Mouse (Mus musculus): ENCODE data around the gene Spats1.
"Not testable (repeated sequence)": the region's sequence is repeated elsewhere in the genome, so short reads cannot be mapped to it uniquely, and the experiment has no call there.

The Spats1 gene

DNA sequence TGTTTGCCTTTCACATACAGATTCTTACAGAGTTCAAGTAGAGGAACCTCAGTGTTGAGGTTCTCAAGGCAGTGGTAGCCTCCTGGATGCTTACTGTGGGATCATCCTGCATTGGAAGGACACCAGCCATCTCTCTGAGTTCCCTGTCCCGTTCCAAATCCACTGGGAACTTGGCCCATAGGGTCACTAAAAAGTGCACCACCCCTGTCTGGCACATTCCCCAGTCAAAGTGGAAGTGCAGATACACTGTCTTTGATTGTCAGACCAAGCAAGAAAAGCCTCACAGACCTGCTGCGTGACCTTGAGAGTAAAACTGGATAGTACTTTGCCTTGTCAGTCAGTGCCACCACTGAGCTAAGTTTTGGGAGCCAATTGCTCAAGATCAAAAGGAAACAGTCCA lies 28.2 kb downstream of the Spats1 start:
- no peak for DNase-seq (ENCODE audit: low spot score)

DNA sequence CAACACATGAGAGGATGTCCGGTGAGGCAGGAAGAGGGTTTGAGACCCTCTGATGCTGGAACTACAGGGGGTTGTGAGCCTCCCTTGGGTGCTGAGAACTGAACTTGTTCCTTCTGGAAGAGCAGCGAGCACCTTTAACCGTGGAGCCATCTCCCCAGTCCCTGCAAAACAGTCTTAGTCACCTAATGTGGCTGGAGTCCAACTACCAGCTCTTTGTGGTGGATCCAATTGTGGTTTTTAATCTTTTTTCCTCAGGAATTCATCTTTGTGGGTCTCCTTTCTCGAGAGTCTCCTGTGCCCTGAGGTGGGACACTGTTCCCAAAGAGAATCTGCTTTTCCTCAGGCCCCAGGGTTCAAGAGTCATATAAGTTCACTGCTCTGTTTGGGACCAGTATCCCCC lies 29.3 kb downstream of the Spats1 start:
- DNase-seq (ENCODE audit: low spot score) = no peak

DNA sequence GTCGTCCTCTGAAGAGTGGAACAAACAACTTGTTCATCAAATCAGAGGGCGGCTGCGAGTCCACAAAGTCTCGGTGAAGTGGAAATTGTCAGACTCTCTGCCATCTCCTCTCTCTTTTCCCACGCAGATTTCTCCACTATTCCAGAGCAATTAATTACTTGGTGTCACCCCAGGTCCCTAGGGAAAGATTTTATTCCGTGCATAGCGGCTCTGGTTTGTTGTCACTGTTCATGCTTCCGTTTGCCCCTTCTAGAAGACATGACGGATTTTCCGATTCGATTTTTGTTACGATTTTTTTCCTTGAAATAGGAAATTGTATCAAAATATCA lies 41.0 kb downstream of the Spats1 start:
- no peak for DNase-seq (ENCODE audit: low spot score)

DNA sequence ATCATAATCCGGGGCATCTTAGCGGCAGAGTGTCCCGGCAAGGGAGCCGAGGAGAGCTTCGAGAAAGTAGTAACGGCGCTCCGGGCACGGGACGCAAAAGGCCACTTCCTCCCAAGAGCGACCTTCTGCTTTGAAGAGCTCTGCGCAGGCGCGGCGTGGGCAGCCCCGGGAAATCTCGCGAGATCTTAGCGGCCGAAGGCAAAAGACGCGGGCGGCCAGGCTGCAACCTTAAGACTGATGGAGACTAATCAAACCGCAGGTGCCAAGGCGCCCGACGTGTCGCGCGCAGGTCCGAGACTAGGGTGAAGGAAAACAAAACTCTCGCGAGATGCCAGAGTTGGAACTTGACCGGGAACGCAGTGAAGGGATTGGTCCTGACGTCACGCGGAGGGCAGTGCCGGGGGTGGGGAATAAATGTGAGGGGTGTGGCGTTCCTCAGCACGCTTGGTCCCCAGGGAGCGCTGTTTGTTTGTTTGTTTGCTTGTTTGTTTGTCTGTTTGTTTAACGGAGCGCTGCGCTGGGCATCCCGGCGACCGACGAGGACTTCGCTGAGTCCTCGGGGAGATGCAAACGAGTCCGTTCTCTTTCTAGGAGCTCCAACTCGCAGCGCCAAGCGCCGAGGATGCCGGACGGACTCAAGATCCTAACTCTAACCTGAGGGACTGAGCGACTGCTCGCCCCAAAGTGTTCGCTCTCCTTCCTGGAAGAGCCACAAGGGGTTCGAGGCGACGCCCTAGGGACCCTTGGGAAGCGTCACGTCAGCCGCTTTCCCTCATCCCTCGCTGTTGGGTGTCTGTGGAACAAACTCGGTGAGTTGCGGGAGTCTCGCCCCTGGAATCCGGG lies 41.6 kb downstream of the Spats1 start, which contains the start of gene Cdc5l:
Gene Cdc5l (minus strand): TSS at position 319 of the 843 bp plus-strand sequence.
- peak; percentile 97 for DNase-seq (ENCODE audit: low spot score)

DNA sequence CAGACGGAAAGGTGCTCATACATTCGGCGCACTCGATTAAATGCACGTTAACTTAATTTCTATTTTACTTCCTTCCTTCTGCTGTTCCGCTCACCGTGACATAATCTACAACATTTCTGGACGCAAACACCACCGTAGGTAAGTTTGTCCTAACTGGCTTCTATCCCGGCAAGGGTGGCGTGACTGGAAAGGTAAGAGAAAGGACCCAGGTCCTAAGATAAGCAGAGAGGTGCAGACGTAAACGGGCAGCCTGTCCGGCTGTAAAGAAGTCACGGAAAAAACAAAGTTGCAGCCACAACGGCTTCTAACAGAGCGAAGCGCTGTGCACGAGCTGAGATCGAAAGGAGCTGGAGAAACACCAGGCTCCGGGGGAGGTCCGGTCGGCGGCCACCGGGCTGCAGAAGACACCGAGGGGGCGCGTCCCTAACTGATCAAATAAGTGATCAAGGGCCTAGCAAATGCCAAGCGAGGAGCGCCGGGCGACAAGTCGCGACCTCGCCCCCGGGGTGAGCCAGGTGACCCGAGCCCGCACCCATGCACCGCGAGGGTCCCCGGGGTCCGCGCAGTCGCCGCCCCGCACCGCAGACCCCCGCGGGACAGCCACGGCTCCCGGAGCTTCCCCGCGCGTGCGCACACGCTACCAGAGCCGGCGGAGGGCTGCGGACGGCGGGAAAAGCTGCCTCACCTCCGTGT lies 42.4 kb downstream of the Spats1 start:
- no peak for DNase-seq (ENCODE audit: low spot score)

DNA sequence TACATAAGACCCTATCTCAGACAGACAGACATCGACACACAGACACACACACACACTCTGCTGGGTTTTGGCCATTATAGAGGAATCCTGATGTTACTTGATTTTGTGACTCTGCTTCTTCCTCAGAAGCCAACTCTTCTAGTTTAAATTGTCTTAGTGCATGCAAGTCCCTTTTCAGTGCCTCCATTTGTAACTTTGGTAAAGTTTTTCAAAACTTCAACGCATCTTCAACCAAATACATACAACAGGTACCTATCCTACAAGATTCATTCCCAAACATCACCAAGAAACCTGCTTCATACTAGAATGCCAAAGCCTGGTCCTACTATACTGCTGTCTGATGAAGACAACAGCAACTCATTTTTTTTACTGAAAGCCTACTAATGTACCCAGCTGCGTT lies 43.2 kb downstream of the Spats1 start:
- DNase-seq (ENCODE audit: low spot score) = no peak

DNA sequence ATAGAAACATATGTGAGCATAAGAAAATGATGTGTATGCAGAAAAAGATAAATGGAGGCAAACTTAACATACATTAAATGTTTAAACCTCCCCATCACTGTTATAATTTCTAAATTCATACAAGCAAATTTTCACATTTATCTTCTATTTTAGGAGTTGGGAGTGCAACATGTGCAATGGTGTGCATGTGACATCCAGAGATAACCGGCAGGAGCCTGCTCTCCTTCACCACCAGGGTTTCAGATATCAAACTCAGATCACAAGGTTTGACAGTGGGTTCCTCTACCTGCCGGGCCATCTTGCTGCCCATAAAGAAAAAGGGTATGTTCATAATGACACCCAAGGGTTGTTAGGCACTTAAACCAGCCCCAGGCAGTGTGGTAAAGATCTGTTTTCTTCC lies 57.8 kb downstream of the Spats1 start:
- no peak for DNase-seq (ENCODE audit: low spot score)

DNA sequence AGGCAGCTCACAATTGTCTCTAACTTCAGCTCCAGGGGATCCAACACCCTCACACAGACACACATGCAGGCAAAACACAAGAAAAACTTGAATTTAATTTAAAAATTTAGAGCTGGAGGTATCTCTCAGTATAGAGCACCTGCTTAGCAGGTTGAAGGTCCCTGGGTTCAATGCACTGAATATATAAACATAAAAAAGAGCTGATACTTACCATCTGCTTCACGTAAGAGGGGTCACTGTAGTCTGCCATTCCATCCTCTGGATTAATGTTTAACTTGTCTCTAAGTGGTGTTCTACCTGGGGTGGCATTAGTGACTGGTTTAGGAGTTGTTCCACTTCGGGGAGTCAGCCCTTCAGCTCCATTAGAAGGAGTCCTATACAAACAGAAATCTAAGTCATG lies 63.6 kb downstream of the Spats1 start:
- DNase-seq (ENCODE audit: low spot score) = not testable (repeated sequence)

DNA sequence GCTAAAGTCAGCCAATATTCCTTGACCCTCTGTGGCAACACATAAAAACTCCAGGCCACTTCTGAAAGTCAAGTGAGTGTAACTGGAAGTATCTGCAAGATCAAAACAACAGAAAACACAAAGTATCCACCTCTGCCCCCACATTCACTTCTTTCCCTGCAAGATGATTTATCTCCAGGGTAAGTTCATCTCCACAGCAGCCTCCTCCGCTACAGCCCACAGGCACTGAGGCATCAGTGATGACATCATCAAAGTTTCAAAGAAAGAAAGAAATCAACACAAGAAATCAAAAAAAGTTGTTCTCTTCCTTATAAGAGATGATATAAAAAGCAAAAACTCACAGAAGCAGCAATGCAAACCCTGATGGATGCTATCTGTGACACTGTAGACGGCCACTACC lies 66.5 kb downstream of the Spats1 start:
- no peak for DNase-seq (ENCODE audit: low spot score)

DNA sequence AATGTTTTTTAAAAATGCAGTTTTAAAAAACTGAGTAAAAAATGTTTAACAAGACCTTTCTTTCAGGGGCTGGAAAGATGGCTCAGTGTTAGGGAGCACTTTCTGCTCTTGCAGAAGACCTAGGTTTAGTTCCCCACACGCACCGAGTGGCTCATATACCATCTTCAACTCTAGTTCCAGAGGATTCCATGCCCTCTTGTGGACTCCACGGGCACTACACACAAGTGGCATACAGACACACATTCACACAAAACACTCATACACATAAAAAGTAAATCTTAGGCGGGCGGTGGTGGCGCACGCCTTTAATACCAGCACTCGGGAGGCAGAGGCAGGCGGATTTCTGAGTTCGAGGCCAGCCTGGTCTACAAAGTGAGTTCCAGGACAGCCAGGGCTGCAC lies 68.9 kb downstream of the Spats1 start:
- DNase-seq (ENCODE audit: low spot score) = no peak

DNA sequence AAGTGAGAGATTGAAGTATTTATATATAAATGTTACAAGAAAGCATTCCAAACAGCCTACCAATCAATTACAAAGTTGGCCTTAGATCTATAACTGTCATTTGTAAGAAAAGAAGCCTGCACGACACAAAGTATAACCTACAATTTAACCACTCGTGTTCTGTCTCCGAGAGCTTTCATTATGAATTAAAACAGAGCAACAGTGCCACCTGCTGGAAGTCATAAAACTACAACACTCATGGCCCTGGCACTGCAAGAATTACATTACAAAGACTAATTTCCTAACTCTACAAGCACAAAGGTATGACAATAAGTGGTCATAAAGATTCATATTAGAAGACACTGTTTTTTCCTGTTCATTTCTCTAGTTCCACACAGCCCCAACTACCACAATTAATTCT lies 72.0 kb downstream of the Spats1 start:
- no peak for DNase-seq (ENCODE audit: low spot score)

DNA sequence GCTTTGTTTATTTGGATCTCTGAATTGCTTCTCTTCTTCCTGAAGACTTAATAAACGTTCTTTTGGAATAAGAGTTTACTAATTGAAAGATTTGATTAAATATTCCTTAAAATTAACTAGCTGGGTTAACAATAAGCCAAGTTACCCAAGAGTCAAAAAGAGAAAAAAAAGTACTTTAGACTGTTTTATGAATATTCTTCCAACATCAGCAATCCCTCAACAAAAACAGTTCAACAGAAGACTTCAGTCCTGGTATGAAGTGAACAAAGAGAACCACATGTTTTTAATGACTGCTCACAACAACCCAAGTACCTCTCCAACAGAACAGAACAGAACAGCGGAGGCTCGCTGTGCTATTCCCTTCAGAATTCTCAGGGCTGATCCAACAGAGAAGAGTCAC lies 72.6 kb downstream of the Spats1 start:
- no peak for DNase-seq (ENCODE audit: low spot score)

DNA sequence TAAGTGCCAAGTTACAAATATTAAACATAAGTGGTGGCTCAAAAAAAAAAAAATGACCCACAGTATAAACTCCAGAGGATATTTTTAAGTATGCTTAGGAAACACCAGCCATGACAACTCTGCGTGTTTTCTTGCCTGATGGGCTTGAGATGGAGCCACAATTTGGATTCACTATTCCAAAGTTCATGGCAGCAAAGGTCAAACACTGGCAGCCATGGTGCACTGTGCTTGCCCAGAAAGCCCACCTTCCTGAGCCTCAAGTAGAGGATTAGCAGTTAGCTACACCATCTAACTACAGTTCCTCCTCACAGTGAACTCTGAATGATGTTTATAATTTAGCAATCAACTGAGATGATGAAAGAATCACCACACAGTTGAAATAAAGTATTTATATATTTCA lies 73.1 kb downstream of the Spats1 start:
- no peak for DNase-seq (ENCODE audit: low spot score)

DNA sequence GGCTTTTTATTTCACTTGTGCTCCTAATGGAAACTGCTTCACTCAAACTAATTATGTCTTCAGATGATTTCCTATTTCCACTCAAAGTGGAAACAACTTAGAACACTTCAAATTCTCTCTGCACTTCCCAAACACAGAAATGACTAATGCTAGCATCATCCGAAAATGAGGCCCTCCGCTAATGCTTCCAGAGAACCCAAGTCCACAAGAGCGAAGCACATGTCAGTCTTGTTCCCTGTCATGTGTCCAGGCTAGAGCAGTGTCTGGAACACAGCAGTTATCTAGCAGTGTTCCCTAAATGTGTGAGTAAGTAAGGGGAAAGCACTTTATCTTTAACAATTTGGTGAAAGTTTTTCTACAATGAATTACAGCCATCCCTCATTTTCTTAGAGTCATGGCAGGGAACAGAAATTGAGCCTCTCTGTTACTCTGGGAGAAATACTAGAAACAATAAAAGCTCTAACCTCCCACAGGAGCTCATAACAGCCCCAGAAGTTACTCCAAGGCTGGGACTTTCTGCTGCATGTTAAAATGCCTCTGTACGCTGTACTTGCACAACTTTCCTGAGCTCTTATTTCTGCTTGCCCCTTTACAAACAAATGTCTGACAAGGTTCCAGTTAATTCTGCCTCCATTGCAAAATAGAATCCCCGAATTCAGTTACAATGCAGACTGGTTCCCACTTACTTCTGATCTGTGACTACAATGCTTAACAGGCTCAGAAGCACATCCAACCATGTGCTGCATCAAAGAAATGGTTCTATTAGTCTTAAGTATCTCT lies 73.9 kb downstream of the Spats1 start:
- no peak for DNase-seq (ENCODE audit: low spot score)

DNA sequence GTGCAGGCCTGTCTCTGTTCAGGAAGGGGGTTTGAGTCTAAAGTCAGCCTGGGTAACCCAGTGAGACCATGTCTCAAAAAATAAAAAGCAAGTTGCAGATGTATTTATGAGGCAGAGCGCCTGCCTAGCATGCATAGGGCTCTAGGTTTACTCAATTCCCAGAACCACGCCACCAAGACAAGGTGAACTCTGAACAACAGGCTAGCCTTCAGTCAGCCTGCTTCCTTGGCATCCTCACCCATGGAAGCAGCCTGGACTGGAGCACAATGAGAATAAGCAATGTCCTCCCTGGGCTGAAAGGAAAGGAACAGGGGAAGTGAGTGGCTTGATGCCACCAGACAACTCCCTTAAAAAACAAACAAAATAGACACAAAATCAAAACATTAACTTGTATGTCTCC lies 77.2 kb downstream of the Spats1 start:
- DNase-seq (ENCODE audit: low spot score) = no peak

DNA sequence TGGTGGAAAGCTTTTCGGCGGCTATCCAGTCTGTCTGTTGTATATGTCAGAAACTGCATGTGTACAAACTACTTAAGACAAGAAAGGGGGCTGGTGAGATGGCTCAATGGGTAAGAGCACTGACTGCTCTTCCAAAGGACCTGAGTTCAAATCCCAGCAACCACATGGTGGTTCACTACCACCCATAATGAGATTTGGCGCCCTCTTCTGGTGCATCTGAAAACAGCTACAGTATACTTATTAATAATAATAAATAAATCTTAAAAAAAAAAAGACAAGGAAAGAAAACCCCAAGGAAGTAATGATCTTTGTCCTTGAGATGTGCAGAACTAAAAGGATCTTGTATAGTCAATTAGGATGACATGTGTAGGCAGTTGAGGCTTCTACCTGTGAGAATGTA lies 77.7 kb downstream of the Spats1 start:
- no peak for DNase-seq (ENCODE audit: low spot score)

DNA sequence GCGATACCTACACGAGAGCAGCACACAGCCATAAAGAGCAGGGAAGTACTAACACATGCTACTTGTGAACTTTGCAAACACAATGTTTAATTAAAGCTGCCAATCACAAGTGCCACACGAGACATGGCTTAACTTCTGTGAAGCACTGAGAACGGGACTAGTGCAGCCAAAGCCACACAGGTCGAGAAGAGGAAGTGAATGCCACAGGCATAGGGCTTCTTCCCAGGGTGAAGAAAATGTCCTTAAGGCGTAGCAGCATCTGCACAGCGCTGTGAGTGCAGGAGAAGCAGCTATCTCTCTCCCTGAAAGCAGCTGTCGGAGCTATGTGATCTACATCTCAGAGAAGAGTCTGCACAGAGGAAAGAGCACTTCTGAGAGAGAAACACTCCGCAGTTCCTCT lies 80.6 kb downstream of the Spats1 start:
- no peak for DNase-seq (ENCODE audit: low spot score)

DNA sequence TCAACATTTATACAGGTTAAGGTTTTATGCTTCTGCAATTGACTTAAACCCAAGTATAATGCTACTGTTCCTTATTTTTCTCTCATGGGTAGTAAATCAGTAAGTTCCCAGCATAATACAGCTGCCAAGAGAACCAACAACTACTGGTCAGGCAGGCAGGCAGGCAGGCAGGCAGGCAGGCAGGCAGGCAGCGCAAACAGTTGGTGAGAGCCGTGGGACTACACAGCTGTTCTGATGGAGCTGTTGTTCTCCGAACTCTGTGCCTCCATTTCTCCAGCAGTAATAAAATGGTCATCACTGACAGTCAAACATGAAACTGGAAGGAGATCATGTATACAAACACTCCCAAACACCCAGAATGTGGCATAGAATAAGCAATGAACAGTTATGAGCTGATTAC lies 81.5 kb downstream of the Spats1 start:
- DNase-seq (ENCODE audit: low spot score) = no peak
